Mouse (Mus musculus): Measurements from ENCODE around the gene Mlh3.

DNA sequence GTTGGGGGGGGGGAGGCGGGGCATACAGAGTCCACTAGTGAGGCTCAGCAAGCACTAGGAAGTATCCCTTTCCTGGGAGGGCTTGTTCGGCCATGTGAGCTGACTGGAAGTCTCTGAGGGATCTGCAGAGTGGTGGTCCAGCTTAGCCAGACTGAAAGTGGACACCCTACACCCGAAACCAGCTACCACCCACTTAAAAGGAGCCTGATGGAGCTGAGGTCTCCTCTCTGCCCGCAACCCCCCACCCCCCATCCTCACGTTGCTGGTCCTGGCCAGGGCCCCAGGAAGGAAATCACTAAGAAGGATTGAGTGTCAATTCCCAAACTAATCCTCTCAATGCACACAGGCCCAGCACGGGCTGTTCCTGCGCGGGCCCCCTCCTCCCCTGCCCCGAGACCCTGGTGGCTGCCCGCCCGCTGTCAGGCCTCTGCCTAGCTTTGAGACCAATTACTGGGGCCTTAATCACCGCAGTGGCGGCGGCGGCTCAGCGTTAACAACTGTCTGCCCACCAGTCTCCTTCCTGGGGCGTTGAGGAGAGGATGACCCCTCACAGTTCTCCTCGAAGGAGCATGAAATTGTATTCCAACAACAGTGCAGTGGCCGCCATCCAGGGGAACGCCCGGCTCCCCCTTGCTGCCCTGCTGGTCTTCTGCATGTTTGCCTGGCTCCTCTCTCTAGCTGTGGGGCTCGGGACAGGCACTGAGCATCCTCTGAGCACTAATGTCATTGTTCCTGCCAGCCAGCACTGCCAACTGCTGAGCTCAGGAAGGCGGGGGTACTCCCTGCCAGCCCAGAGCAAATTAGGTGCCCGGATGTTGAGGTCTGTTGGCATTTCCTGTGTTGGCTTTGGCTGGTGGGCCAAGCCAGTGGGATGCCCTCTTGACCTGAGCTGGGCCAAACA is 69.2 kb downstream of the Mlh3 start:
- TF ChIP-seq CTCF (IDR thresholded peaks at IDR 0.05; ENCODE audit: extremely low read depth, insufficient read depth, low read length), result no peak
- TF ChIP-seq POLR2A (IDR thresholded peaks at IDR 0.05; ENCODE audit: extremely low read depth, insufficient read depth, low read length), result no peak
